Mouse (Mus musculus): ENCODE data around the gene Atxn1.

GRCm38 (mm10) chr13:45734531-45734930, 230.3 kb downstream of the Atxn1 start:
- no peak for TF ChIP-seq POLR2A (IDR thresholded peaks at IDR 0.05; ENCODE audit: low read depth, low read length)
- no peak for TF ChIP-seq CTCF (IDR thresholded peaks at IDR 0.05; ENCODE audit: borderline replicate concordance, insufficient read depth, low read length)
